ENCODE assay signal across 30 mouse cellular contexts in genomic region chr15:62074735-62075134, GRCm38 (mm10).
DNase-seq lines count a peak whose midpoint lies in the region; ATAC-seq and TF ChIP-seq lines count a peak whose summit lies in the region.
"Had no signal": no experiment of that assay in that cellular context is flagged by ENCODE, and none has a peak within 500 bp of the region (broad histone marks: within the 10 kb centered on the region; RNA-seq: fewer than 3 reads in every experiment).

No protein-coding gene starts in this region.

- H3K9me3 ChIP-seq in limb, embryonic 14.5 days (ENCODE audit: control insufficient read depth, low read length) = no peaks in the 10 kb centered on the region
- no peaks in the 10 kb centered on the region for H3K9me3 ChIP-seq in limb, embryonic 10.5 days (replicated peaks)
- H3K9me3 ChIP-seq: embryonic facial prominence, embryonic 10.5 days; embryonic facial prominence, embryonic 13.5 days; forebrain, embryonic 12.5 days; forebrain, embryonic 15.5 days; heart, embryonic 10.5 days; heart, embryonic 13.5 days had no signal

- no peak overlapping the region for H3K9ac ChIP-seq in limb, embryonic 14.5 days (ENCODE audit: low read depth, low read length, severe bottlenecking)
- H3K9ac ChIP-seq: embryonic facial prominence, embryonic 13.5 days; forebrain, embryonic 12.5 days; forebrain, embryonic 15.5 days; heart, embryonic 13.5 days; hindbrain, embryonic 14.5 days had no signal

- no peaks in the 10 kb centered on the region for H3K27me3 ChIP-seq in limb, embryonic 14.5 days (ENCODE audit: control insufficient read depth, insufficient read depth, low read length)
- H3K27me3 ChIP-seq in limb, embryonic 10.5 days (ENCODE audit: low read depth, poor library complexity, severe bottlenecking) = no peaks in the 10 kb centered on the region
- H3K27me3 ChIP-seq: CH12.LX; embryonic facial prominence, embryonic 13.5 days; forebrain, embryonic 12.5 days; forebrain, embryonic 15.5 days; heart, embryonic 13.5 days had no signal

- no peak overlapping the region for H3K27ac ChIP-seq in limb, embryonic 14.5 days (replicated peaks; ENCODE audit: low read depth, low read length)
- no peak overlapping the region for H3K27ac ChIP-seq in limb, embryonic 10.5 days
- H3K27ac ChIP-seq: embryonic facial prominence, embryonic 10.5 days; embryonic facial prominence, embryonic 13.5 days; forebrain, embryonic 12.5 days; forebrain, embryonic 15.5 days; heart, adult 2 months; heart, embryonic 10.5 days; heart, embryonic 13.5 days; hindbrain, embryonic 14.5 days; hindbrain, postnatal 0 days had no signal

- no peak for ATAC-seq in limb, embryonic 14.5 days (ENCODE audit: low FRiP score, low read depth)
- ATAC-seq: forebrain, embryonic 15.5 days; hindbrain, postnatal 0 days had no signal

- peak; percentile 31 to 40 for DNase-seq in frontal cortex, postnatal 36 days (ENCODE audit: low spot score in 2 of 2)
- DNase-seq in frontal cortex, postnatal 10 days (ENCODE audit: low spot score in 2 of 2) = no peak
- peak; percentile 18 for DNase-seq in limb, embryonic 14.5 days (ENCODE audit: low spot score)
- no peak for DNase-seq in limb, embryonic 10.5 days (ENCODE audit: low spot score)
- DNase-seq in right cerebral cortex, postnatal 36 days (ENCODE audit: low spot score in 2 of 2) = peak; percentile 26 to 41
- DNase-seq in right cerebral cortex, postnatal 4 days = no peak
- DNase-seq in kidney, adult 9 months = no peak
- DNase-seq: adrenal gland, adult 2 months; adrenal gland, postnatal 14 days; B cell, adult 2 months; cerebellum, adult 11-12 months; cerebellum, adult 8-10 months; cerebellum, postnatal 10 days; cerebellum, postnatal 36 days; embryo, embryonic 11 days; gastrocnemius, postnatal 10 days; gastrocnemius, postnatal 36 days; heart, adult 2 months; heart, postnatal 14 days; heart, postnatal 4 days had no signal

- TF ChIP-seq POLR2A in limb, embryonic 14.5 days (IDR thresholded peaks at IDR 0.05; ENCODE audit: borderline replicate concordance, extremely low read depth, insufficient read depth, insufficient read length) = no peak

- H3K4me3 ChIP-seq in limb, embryonic 14.5 days (replicated peaks; ENCODE audit: low read length) = no peak overlapping the region
- H3K4me3 ChIP-seq in limb, embryonic 10.5 days = no peak overlapping the region
- H3K4me3 ChIP-seq: embryonic facial prominence, embryonic 10.5 days; embryonic facial prominence, embryonic 13.5 days; erythroblast, embryonic 14.5 days; forebrain, embryonic 12.5 days; forebrain, embryonic 15.5 days; heart, adult 2 months; heart, embryonic 10.5 days; heart, embryonic 13.5 days had no signal

- WGBS in limb, embryonic 14.5 days = 70% methylated on average over 4 of the region's 4 CpGs
- WGBS in limb, embryonic 10.5 days = 94% methylated on average over 4 of the region's 4 CpGs

- no peaks in the 10 kb centered on the region for H3K36me3 ChIP-seq in limb, embryonic 14.5 days (ENCODE audit: control insufficient read depth, insufficient read depth, low read length)
- H3K36me3 ChIP-seq in limb, embryonic 10.5 days = no peaks in the 10 kb centered on the region
- H3K36me3 ChIP-seq: embryonic facial prominence, embryonic 10.5 days; embryonic facial prominence, embryonic 13.5 days; forebrain, embryonic 12.5 days; forebrain, embryonic 15.5 days; heart, embryonic 10.5 days; heart, embryonic 13.5 days had no signal

- H3K4me1 ChIP-seq in limb, embryonic 14.5 days (ENCODE audit: control insufficient read depth, insufficient read depth, low read length) = 0 out of 2 replicates have a peak, but pooled peaks cover 2% of the 10 kb centered on the region
- 0 out of 2 replicates have a peak, but pooled peaks cover 9% of the 10 kb centered on the region for H3K4me1 ChIP-seq in limb, embryonic 10.5 days
- H3K4me1 ChIP-seq: forebrain, embryonic 12.5 days; forebrain, embryonic 15.5 days had no signal

- H3K4me2 ChIP-seq in limb, embryonic 14.5 days (replicated peaks; ENCODE audit: low read depth, low read length, severe bottlenecking) = no peak overlapping the region
- H3K4me2 ChIP-seq: embryonic facial prominence, embryonic 13.5 days; forebrain, embryonic 12.5 days; forebrain, embryonic 15.5 days; heart, embryonic 13.5 days; hindbrain, embryonic 14.5 days had no signal

Comparison
In these comparisons a context has a peak if more than half of its experiments do, and no peak if none do; other contexts are left out.
1. DNase-seq: peak in frontal cortex, postnatal 36 days (2 of 2), limb, embryonic 14.5 days (single experiment) and right cerebral cortex, postnatal 36 days (2 of 2); none in frontal cortex, postnatal 10 days (0 of 2), limb, embryonic 10.5 days (single experiment), right cerebral cortex, postnatal 4 days (single experiment) and kidney, adult 9 months (single experiment).